Mouse (Mus musculus) embryonic facial prominence, embryonic 14.5 days (tissue): ENCODE measurements around the gene Slc5a10. TPM values are rescaled to one million over a fixed set of nuclear protein-coding genes. Genes with fewer than 3 reads are reported as not detected.
"Not testable (repeated sequence)": the region's sequence is repeated elsewhere in the genome, so short reads cannot be mapped to it uniquely, and the experiment has no call there.

Source experiments
- ATAC-seq: fragments of 200-750 bp; cut with Nextera tagmentation; 2 replicates; pipeline ENCODE4 v1.8.0; 2017; ENCODE audit warnings: low read depth, moderate number of reproducible peaks, moderate TSS enrichment
- DNase-seq: peaks from one replicate; pipeline ENCODE4 v3.0.0-alpha.2; 2015; ENCODE audit warnings: low spot score
- H3K27ac ChIP-seq: fragments of 300-500 bp; sonication (generic); replicated peaks from 2 replicates; pipeline ENCODE4 v1.5.1; 2014; ENCODE audit warnings: low read depth, mild to moderate bottlenecking, low read length, moderate library complexity
- H3K27me3 ChIP-seq: fragments of 300-500 bp; sonication (generic); replicated peaks from 2 replicates; pipeline ENCODE4 v1.6.1; 2014; ENCODE audit warnings: low read length; ENCODE audit not compliant: control insufficient read depth, insufficient read depth
- H3K36me3 ChIP-seq: fragments of 300-500 bp; sonication (generic); 2 replicates; pipeline ENCODE4 v1.6.1; 2014; ENCODE audit warnings: low read length, mixed read lengths; ENCODE audit not compliant: control insufficient read depth, insufficient read depth
- H3K4me1 ChIP-seq: fragments of 300-500 bp; sonication (generic); 2 replicates; pipeline ENCODE4 v1.6.1; 2014; ENCODE audit warnings: antibody characterized with exemption, low read length; ENCODE audit not compliant: control insufficient read depth, insufficient read depth
- H3K4me2 ChIP-seq: fragments of 300-500 bp; sonication (generic); 2 replicates; pipeline ENCODE4 v1.6.1; 2014; ENCODE audit warnings: low read depth, mild to moderate bottlenecking, low read length, moderate library complexity, mixed read lengths
- H3K4me3 ChIP-seq: fragments of 300-500 bp; sonication (generic); 2 replicates; pipeline ENCODE4 v1.5.1; 2014; ENCODE audit warnings: low read depth, mild to moderate bottlenecking, low read length
- H3K9ac ChIP-seq: fragments of 300-500 bp; sonication (generic); 2 replicates; pipeline ENCODE4 v1.6.1; 2014; ENCODE audit warnings: low read depth, mild to moderate bottlenecking, low read length, moderate library complexity, mixed read lengths
- H3K9me3 ChIP-seq: fragments of 300-500 bp; sonication (generic); 2 replicates; pipeline ENCODE4 v1.6.1; 2016; ENCODE audit warnings: low read length; ENCODE audit not compliant: control insufficient read depth
- WGBS: fragments of 180-500 bp; shearing (Covaris S2); extraction: QIAGEN DNeasy Blood & Tissue Kit; methylation state at CpG from one replicate; pipeline ENCODE4 v1.1.7; 2014; 5-methylcytosine and 5-hydroxymethylcytosine counted together
- polyA plus RNA-seq: library from polyadenylated mRNA; unstranded; fragments of >200 nt; fragmentation: Nextera tagmentation; extraction: Ambion mirVana; gene quantifications from 2 replicates; pipeline ENCODE4 v1.2.1, GENCODE M21; 2014

The Slc5a10 gene
- polyA plus RNA-seq, 1 experiment from 2014 or later: 0.13 TPM

DNA sequence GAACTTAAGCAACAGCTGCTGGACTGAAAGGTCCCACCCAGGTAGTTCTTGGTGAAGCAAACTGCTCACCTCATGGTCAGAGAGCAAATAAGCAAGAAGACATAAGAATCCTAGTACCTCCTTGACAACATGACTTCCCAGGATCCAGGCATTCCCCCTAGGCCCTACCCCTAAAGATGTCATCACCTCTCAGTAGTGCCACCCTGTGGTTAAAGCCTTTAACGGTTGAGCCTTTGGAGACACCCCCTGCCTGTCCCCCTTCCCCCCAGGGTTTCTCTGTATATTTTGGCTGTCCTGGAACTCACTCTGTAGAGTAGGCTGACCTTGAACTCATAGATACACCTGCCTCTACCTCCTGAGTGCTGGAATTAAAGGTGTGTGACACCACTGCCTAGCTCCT lies 83.2 kb downstream of the Slc5a10 start:
- Histone ChIP-seq H3K36me3 (no peaks in the 10 kb centered on the region), H3K27me3 (no peaks in the 10 kb centered on the region), H3K4me1 (no peaks in the 10 kb centered on the region), H3K9me3 (no peaks in the 10 kb centered on the region), H3K4me3 (no peak overlapping the region), H3K27ac (no peak overlapping the region), H3K9ac (no peak overlapping the region), H3K4me2 (no peak overlapping the region)
- no peak for ATAC-seq
- WGBS: 36% methylated on average over 1 of the region's 1 CpGs
- no peak for DNase-seq

DNA sequence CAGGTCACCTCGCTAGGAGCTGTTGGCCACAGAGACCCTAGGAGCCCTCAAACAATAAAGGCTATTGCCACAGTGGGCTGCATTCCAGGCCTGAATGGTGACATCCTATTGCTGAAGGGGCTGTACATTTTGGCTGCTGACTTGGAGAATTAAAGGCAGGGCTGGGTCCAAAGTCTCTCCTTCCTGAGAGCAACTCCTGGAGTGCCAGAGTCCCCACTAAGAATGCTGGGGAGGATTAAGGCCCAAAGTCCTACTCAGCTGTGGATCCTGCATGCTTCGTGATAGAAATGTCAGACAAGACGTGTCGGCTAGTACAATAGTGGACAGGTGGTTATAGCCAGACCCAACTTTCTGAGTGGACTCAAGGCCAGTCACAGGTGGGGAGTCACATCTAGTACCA lies 84.3 kb downstream of the Slc5a10 start:
- H3K9ac ChIP-seq, H3K4me2 ChIP-seq, H3K27me3 ChIP-seq, H3K4me1 ChIP-seq, ATAC-seq, H3K36me3 ChIP-seq, DNase-seq, H3K4me3 ChIP-seq, H3K27ac ChIP-seq, H3K9me3 ChIP-seq: not testable (repeated sequence)
- 97% methylated on average over 3 of the region's 4 CpGs for WGBS

- Histone ChIP-seq H3K4me1 (no peaks in the 10 kb centered on the region), H3K9ac (no peak overlapping the region), H3K27ac (no peak overlapping the region), H3K9me3 (0 out of 2 replicates have a peak, but pooled peaks cover 5% of the 10 kb centered on the region), H3K36me3 (no peaks in the 10 kb centered on the region), H3K27me3 (no peaks in the 10 kb centered on the region), H3K4me3 (no peak overlapping the region), H3K4me2 (no peak overlapping the region)
- ATAC-seq (no peak), DNase-seq (no peak)
- 66% methylated on average over 3 of the region's 3 CpGs for WGBS
Measured at GRCm38 (mm10) chr11:61629621-61630020, 91.0 kb downstream of the Slc5a10 start.

- H3K4me3 ChIP-seq: no peak overlapping the region
- no peaks in the 10 kb centered on the region for H3K36me3 ChIP-seq
- no peak overlapping the region for H3K9ac ChIP-seq
- no peak overlapping the region for H3K4me2 ChIP-seq
- no peaks in the 10 kb centered on the region for H3K4me1 ChIP-seq
- WGBS: 100% methylated on average over 1 of the region's 1 CpGs
- H3K27ac ChIP-seq: no peak overlapping the region
- no peaks in the 10 kb centered on the region for H3K27me3 ChIP-seq
- ATAC-seq: no peak
- DNase-seq: no peak
- 0 out of 2 replicates have a peak, but pooled peaks cover 5% of the 10 kb centered on the region for H3K9me3 ChIP-seq
Measured at GRCm38 (mm10) chr11:61626509-61626908, 94.1 kb downstream of the Slc5a10 start.

GRCm38 (mm10) chr11:61625136-61625535 lies 95.5 kb downstream of the Slc5a10 start:
- Histone ChIP-seq H3K9ac (no peak overlapping the region), H3K9me3 (0 out of 2 replicates have a peak, but pooled peaks cover 5% of the 10 kb centered on the region), H3K4me2 (no peak overlapping the region), H3K4me3 (no peak overlapping the region), H3K27me3 (no peaks in the 10 kb centered on the region), H3K36me3 (no peaks in the 10 kb centered on the region), H3K4me1 (no peaks in the 10 kb centered on the region; the same call in 1 of the 2 replicates), H3K27ac (no peak overlapping the region)
- DNase-seq (no peak), ATAC-seq (no peak)
- 61% methylated on average over 7 of the region's 7 CpGs for WGBS

Other genes with a start within 250 kb of the Slc5a10 start
- gene Mfap4, start 235.4 kb downstream of the Slc5a10 start, polyA plus RNA-seq: 420 and 428 TPM in 2 replicates
- 49.6 and 59.2 TPM in 2 replicates for gene Mapk7, start 226.4 kb downstream of the Slc5a10 start, polyA plus RNA-seq
- 32.5 and 37.5 TPM in 2 replicates for gene B9d1, start 215.7 kb downstream of the Slc5a10 start, polyA plus RNA-seq
- 28.0 TPM in 2 replicates for gene Epn2, start 141.1 kb downstream of the Slc5a10 start, polyA plus RNA-seq
- 8.2 and 8.6 TPM in 2 replicates for gene Grap, start 67.6 kb downstream of the Slc5a10 start, polyA plus RNA-seq
- gene Fam83g, start 36.7 kb downstream of the Slc5a10 start, polyA plus RNA-seq: 2.2 and 3.7 TPM in 2 replicates
- gene Prpsap2, start 41.3 kb upstream of the Slc5a10 start, polyA plus RNA-seq: 24.2 and 27.3 TPM in 2 replicates
- 25.6 and 26.4 TPM in 2 replicates for gene Ulk2, start 134.2 kb upstream of the Slc5a10 start, polyA plus RNA-seq
- 12.6 and 17.9 TPM in 2 replicates for gene Akap10, start 209.4 kb upstream of the Slc5a10 start, polyA plus RNA-seq
- 10.4 and 13.5 TPM in 2 replicates for gene Specc1, start 235.9 kb upstream of the Slc5a10 start, polyA plus RNA-seq